In the genomic region with DNA sequence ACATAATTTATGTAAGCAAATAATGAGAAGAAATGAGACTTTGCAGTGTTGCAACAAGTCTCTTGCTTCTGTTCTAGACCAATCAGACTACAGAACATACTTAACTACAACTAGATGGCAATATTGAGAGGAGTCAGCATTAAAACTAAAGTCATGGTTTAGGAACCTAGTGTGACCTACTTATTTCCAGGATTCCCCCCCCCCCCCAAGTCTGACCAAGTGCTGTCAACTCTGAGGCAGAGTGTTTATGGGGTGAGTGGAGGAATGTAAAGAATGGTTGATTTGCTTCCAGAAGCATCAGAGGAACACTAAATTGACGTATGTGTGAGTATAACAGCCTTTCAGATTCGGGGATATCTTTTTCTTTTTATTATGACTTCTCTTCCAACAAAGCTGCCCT, we compare ENCODE assay signal across 23 mouse cellular contexts.
"Had no signal": no experiment of that assay in that cellular context is flagged by ENCODE, and none has a peak within 500 bp of the region (broad histone marks: within the 10 kb centered on the region; RNA-seq: fewer than 3 reads in every experiment).

No protein-coding gene starts in this region.

- H3K9ac ChIP-seq: heart, embryonic 12.5 days; hindbrain, embryonic 12.5 days; hindbrain, embryonic 14.5 days; intestine, embryonic 15.5 days had no signal

- H3K36me3 ChIP-seq: intestine, embryonic 15.5 days had no signal

- H3K9me3 ChIP-seq: heart, embryonic 10.5 days; heart, embryonic 12.5 days; hindbrain, embryonic 10.5 days; hindbrain, embryonic 12.5 days; intestine, embryonic 15.5 days had no signal

- H3K27me3 ChIP-seq: heart, embryonic 12.5 days; hindbrain, embryonic 12.5 days; intestine, embryonic 15.5 days had no signal

- H3K4me3 ChIP-seq: gastrocnemius, adult 2 months; heart, embryonic 10.5 days; heart, embryonic 12.5 days; hindbrain, embryonic 10.5 days; hindbrain, embryonic 12.5 days; intestine, embryonic 15.5 days; layer of hippocampus, adult 2 months; left cerebral cortex, adult 2 months had no signal

- H3K4me2 ChIP-seq: heart, embryonic 12.5 days; hindbrain, embryonic 12.5 days; hindbrain, embryonic 14.5 days; intestine, embryonic 15.5 days; liver, embryonic 11.5 days had no signal

- DNase-seq: gastrocnemius, adult 2 months; gastrocnemius, postnatal 10 days; gastrocnemius, postnatal 25 days; heart, adult 18-20 months; heart, postnatal 10 days; heart, postnatal 4 days; kidney, adult 18-20 months; kidney, adult 8-10 months; kidney, postnatal 25 days; kidney, postnatal 4 days; liver had no signal

- ATAC-seq: hindbrain, embryonic 16.5 days; inflammation-experienced regulatory T-cells, adult 6 months; intestine, embryonic 15.5 days; intestine, postnatal 0 days had no signal

- H3K27ac ChIP-seq: gastrocnemius, adult 2 months; heart, embryonic 10.5 days; hindbrain, embryonic 10.5 days; hindbrain, embryonic 12.5 days; hindbrain, embryonic 14.5 days; intestine, embryonic 15.5 days; layer of hippocampus, adult 2 months; left cerebral cortex, adult 2 months had no signal

- H3K4me1 ChIP-seq: heart, embryonic 10.5 days; hindbrain, embryonic 10.5 days; hindbrain, embryonic 12.5 days; intestine, embryonic 15.5 days had no signal
